Mouse (Mus musculus): ENCODE measurements around the gene Ttyh3. TPM values are rescaled to one million over a fixed set of nuclear protein-coding genes. Genes with fewer than 3 reads are reported as not detected.

Gene Ttyh3
- polyA plus RNA-seq, 1 experiment from 2014 or later: 68.8 TPM

GRCm38 (mm10) chr5:140614141-140614540 is 34.7 kb downstream of the Ttyh3 start:
- no peaks in the 10 kb centered on the region for H3K9me3 ChIP-seq
- H3K9ac ChIP-seq (replicated peaks): no peak overlapping the region
- H3K27me3 ChIP-seq: 0 out of 2 replicates have a peak, but pooled peaks cover 3% of the 10 kb centered on the region
- peak overlapping the region; percentile 44; the same call in 1 of the 2 replicates for H3K27ac ChIP-seq (replicated peaks)
- 96% methylated on average over 10 of the region's 10 CpGs for WGBS
- H3K4me3 ChIP-seq: no peak overlapping the region
- no peak for ATAC-seq (ENCODE audit: low FRiP score, low read depth)
- peaks cover 43% of the 10 kb centered on the region for H3K36me3 ChIP-seq
- peaks cover 55% of the 10 kb centered on the region for H3K4me1 ChIP-seq
- H3K4me2 ChIP-seq (replicated peaks): no peak overlapping the region

GRCm38 (mm10) chr5:140612191-140612590 is 36.6 kb downstream of the Ttyh3 start:
- 22% methylated on average over 18 of the region's 18 CpGs for WGBS
- Histone ChIP-seq H3K4me3 (peak overlapping the region; percentile 72), H3K36me3 (peaks cover 38% of the 10 kb centered on the region), H3K4me2 (replicated peaks) (peak overlapping the region; percentile 68), H3K27me3 (0 out of 2 replicates have a peak, but pooled peaks cover 4% of the 10 kb centered on the region), H3K27ac (replicated peaks) (peak overlapping the region; percentile 98), H3K4me1 (peaks cover 67% of the 10 kb centered on the region), H3K9ac (replicated peaks) (peak overlapping the region; percentile 51), H3K9me3 (no peaks in the 10 kb centered on the region)
- ATAC-seq (ENCODE audit: low FRiP score, low read depth): no peak; the same call in 1 of the 2 replicates

- Histone ChIP-seq H3K36me3 (peaks cover 36% of the 10 kb centered on the region), H3K4me2 (replicated peaks) (peak overlapping the region; percentile 68)
These were observed 37.1 kb downstream of the Ttyh3 start for GRCm38 (mm10) chr5:140611611-140612185.

GRCm38 (mm10) chr5:140611021-140611583 is 37.7 kb downstream of the Ttyh3 start:
- Histone ChIP-seq H3K4me1 (peaks cover 78% of the 10 kb centered on the region), H3K4me2 (replicated peaks) (peak overlapping the region; percentile 68), H3K4me3 (peak overlapping the region; percentile 72), H3K36me3 (peaks cover 33% of the 10 kb centered on the region), H3K27ac (replicated peaks) (peak overlapping the region; percentile 98), H3K9ac (replicated peaks) (peak overlapping the region; percentile 84), H3K27me3 (peaks cover 15% of the 10 kb centered on the region), H3K9me3 (no peaks in the 10 kb centered on the region)
- ATAC-seq (ENCODE audit: low FRiP score, low read depth): peak; percentile 64
- WGBS: 1% methylated on average over 21 of the region's 21 CpGs

More at GRCm38 (mm10) chr5:140611611-140612185, 37.1 kb downstream of the Ttyh3 start:
- Histone ChIP-seq H3K4me3 (peak overlapping the region; percentile 72), H3K27me3 (peaks cover 9% of the 10 kb centered on the region; the same call in 1 of the 2 replicates), H3K9me3 (no peaks in the 10 kb centered on the region), H3K27ac (replicated peaks) (peak overlapping the region; percentile 98), H3K9ac (replicated peaks) (peak overlapping the region; percentile 51), H3K4me1 (peaks cover 72% of the 10 kb centered on the region)
- under 1% methylated on average over 15 of the region's 15 CpGs for WGBS
- ATAC-seq (ENCODE audit: low FRiP score, low read depth): peak; percentile 14; the same call in 1 of the 2 replicates

GRCm38 (mm10) chr5:140610273-140611011 is 38.4 kb downstream of the Ttyh3 start:
- Histone ChIP-seq H3K27me3 (peaks cover 22% of the 10 kb centered on the region), H3K4me3 (peak overlapping the region; percentile 72), H3K4me1 (peaks cover 84% of the 10 kb centered on the region), H3K9ac (replicated peaks) (peak overlapping the region; percentile 84), H3K27ac (replicated peaks) (peak overlapping the region; percentile 98), H3K36me3 (peaks cover 30% of the 10 kb centered on the region), H3K9me3 (no peaks in the 10 kb centered on the region), H3K4me2 (replicated peaks) (peak overlapping the region; percentile 68)
- ATAC-seq (ENCODE audit: low FRiP score, low read depth): peak; percentile 24; the same call in 1 of the 2 replicates
- 1% methylated on average over 30 of the region's 30 CpGs for WGBS

- H3K9ac ChIP-seq (replicated peaks): peak overlapping the region; percentile 84
- no peak for ATAC-seq (ENCODE audit: low FRiP score, low read depth)
- H3K27ac ChIP-seq (replicated peaks): peak overlapping the region; percentile 98
- 9% methylated on average over 13 of the region's 13 CpGs for WGBS
- H3K4me3 ChIP-seq: peak overlapping the region; percentile 72
- H3K36me3 ChIP-seq: peaks cover 26% of the 10 kb centered on the region
- no peaks in the 10 kb centered on the region for H3K9me3 ChIP-seq
- peaks cover 29% of the 10 kb centered on the region for H3K27me3 ChIP-seq
- peak overlapping the region; percentile 68 for H3K4me2 ChIP-seq (replicated peaks)
- H3K4me1 ChIP-seq: peaks cover 83% of the 10 kb centered on the region
These were observed 39.1 kb downstream of the Ttyh3 start for GRCm38 (mm10) chr5:140609511-140610272.

GRCm38 (mm10) chr5:140608634-140609015 is 40.2 kb downstream of the Ttyh3 start:
- Histone ChIP-seq H3K9me3 (no peaks in the 10 kb centered on the region), H3K4me3 (peak overlapping the region; percentile 72), H3K27ac (replicated peaks) (peak overlapping the region; percentile 98), H3K4me2 (replicated peaks) (peak overlapping the region; percentile 68), H3K27me3 (peaks cover 36% of the 10 kb centered on the region), H3K4me1 (peaks cover 74% of the 10 kb centered on the region), H3K9ac (replicated peaks) (peak overlapping the region; percentile 84), H3K36me3 (peaks cover 15% of the 10 kb centered on the region)
- ATAC-seq (ENCODE audit: low FRiP score, low read depth): peak; percentile 20
- under 1% methylated on average over 16 of the region's 16 CpGs for WGBS

- Histone ChIP-seq H3K9me3 (no peaks in the 10 kb centered on the region), H3K27ac (replicated peaks) (peak overlapping the region; percentile 98), H3K4me3 (peak overlapping the region; percentile 72), H3K9ac (replicated peaks) (peak overlapping the region; percentile 84), H3K27me3 (peaks cover 36% of the 10 kb centered on the region), H3K4me1 (peaks cover 73% of the 10 kb centered on the region), H3K4me2 (replicated peaks) (peak overlapping the region; percentile 68), H3K36me3 (peaks cover 9% of the 10 kb centered on the region)
- no peak for ATAC-seq (ENCODE audit: low FRiP score, low read depth)
- WGBS: under 1% methylated on average over 17 of the region's 17 CpGs
These were observed 40.8 kb downstream of the Ttyh3 start for GRCm38 (mm10) chr5:140607836-140608633.

GRCm38 (mm10) chr5:140607001-140607835 is 41.6 kb downstream of the Ttyh3 start, which contains the start of gene Lfng:
Lfng (plus strand) TSS chr5:140607320.
- H3K27me3 ChIP-seq: peaks cover 37% of the 10 kb centered on the region
- H3K4me1 ChIP-seq: peaks cover 66% of the 10 kb centered on the region
- WGBS: under 1% methylated on average over 82 of the region's 91 CpGs

GRCm38 (mm10) chr5:140606386-140606785 is 42.4 kb downstream of the Ttyh3 start:
- Histone ChIP-seq H3K4me3 (peak overlapping the region; percentile 72), H3K27me3 (peaks cover 41% of the 10 kb centered on the region), H3K9me3 (no peaks in the 10 kb centered on the region), H3K36me3 (no peaks in the 10 kb centered on the region), H3K4me2 (replicated peaks) (peak overlapping the region; percentile 68), H3K27ac (replicated peaks) (no peak overlapping the region), H3K9ac (replicated peaks) (peak overlapping the region; percentile 43), H3K4me1 (peaks cover 64% of the 10 kb centered on the region)
- under 1% methylated on average over 23 of the region's 23 CpGs for WGBS
- no peak for ATAC-seq (ENCODE audit: low FRiP score, low read depth)

More at GRCm38 (mm10) chr5:140607001-140607835, 41.6 kb downstream of the Ttyh3 start, which contains the start of gene Lfng:
- Histone ChIP-seq H3K4me2 (replicated peaks) (peak within 1 kb of the TSS; percentile 68), H3K27ac (replicated peaks) (peak within 1 kb of the TSS; percentile 98), H3K9ac (replicated peaks) (peak within 1 kb of the TSS; percentile 84), H3K4me3 (peak within 1 kb of the TSS; percentile 72), H3K36me3 (peaks cover 1% of the 10 kb centered on the region; the same call in 1 of the 2 replicates), H3K9me3 (no peaks in the 10 kb centered on the region)
- ATAC-seq (ENCODE audit: low FRiP score, low read depth): peak; percentile 52

Data from midbrain, embryonic 12.5 days (tissue).